Mouse (Mus musculus) embryonic facial prominence, embryonic 14.5 days (tissue): ENCODE measurements at regions not wholly inside any gene's neighbourhood (a gene's known extent, or its start where the extent isn't known, plus 50 kb on each side); places are given as distances from the start of the nearest gene placed in this dataset.

ENCODE experiments used
- ATAC-seq: fragments of 200-750 bp; cut with Nextera tagmentation; 2 replicates; pipeline ENCODE4 v1.8.0; 2017; ENCODE audit warnings: low read depth, moderate number of reproducible peaks, moderate TSS enrichment
- DNase-seq: peaks from one replicate; pipeline ENCODE4 v3.0.0-alpha.2; 2015; ENCODE audit warnings: low spot score
- H3K27ac ChIP-seq: fragments of 300-500 bp; sonication (generic); replicated peaks from 2 replicates; pipeline ENCODE4 v1.5.1; 2014; ENCODE audit warnings: low read depth, mild to moderate bottlenecking, low read length, moderate library complexity
- H3K27me3 ChIP-seq: fragments of 300-500 bp; sonication (generic); replicated peaks from 2 replicates; pipeline ENCODE4 v1.6.1; 2014; ENCODE audit warnings: low read length; ENCODE audit not compliant: control insufficient read depth, insufficient read depth
- H3K36me3 ChIP-seq: fragments of 300-500 bp; sonication (generic); 2 replicates; pipeline ENCODE4 v1.6.1; 2014; ENCODE audit warnings: low read length, mixed read lengths; ENCODE audit not compliant: control insufficient read depth, insufficient read depth
- H3K4me1 ChIP-seq: fragments of 300-500 bp; sonication (generic); 2 replicates; pipeline ENCODE4 v1.6.1; 2014; ENCODE audit warnings: antibody characterized with exemption, low read length; ENCODE audit not compliant: control insufficient read depth, insufficient read depth
- H3K4me2 ChIP-seq: fragments of 300-500 bp; sonication (generic); 2 replicates; pipeline ENCODE4 v1.6.1; 2014; ENCODE audit warnings: low read depth, mild to moderate bottlenecking, low read length, moderate library complexity, mixed read lengths
- H3K4me3 ChIP-seq: fragments of 300-500 bp; sonication (generic); 2 replicates; pipeline ENCODE4 v1.5.1; 2014; ENCODE audit warnings: low read depth, mild to moderate bottlenecking, low read length
- H3K9ac ChIP-seq: fragments of 300-500 bp; sonication (generic); 2 replicates; pipeline ENCODE4 v1.6.1; 2014; ENCODE audit warnings: low read depth, mild to moderate bottlenecking, low read length, moderate library complexity, mixed read lengths
- H3K9me3 ChIP-seq: fragments of 300-500 bp; sonication (generic); 2 replicates; pipeline ENCODE4 v1.6.1; 2016; ENCODE audit warnings: low read length; ENCODE audit not compliant: control insufficient read depth
- WGBS: fragments of 180-500 bp; shearing (Covaris S2); extraction: QIAGEN DNeasy Blood & Tissue Kit; methylation state at CpG from one replicate; pipeline ENCODE4 v1.1.7; 2014; 5-methylcytosine and 5-hydroxymethylcytosine counted together

- 71% methylated on average over 5 of the region's 5 CpGs for WGBS
- Histone ChIP-seq H3K4me3 (no peak overlapping the region), H3K27me3 (no peaks in the 10 kb centered on the region), H3K36me3 (no peaks in the 10 kb centered on the region), H3K9me3 (no peaks in the 10 kb centered on the region), H3K27ac (no peak overlapping the region), H3K9ac (no peak overlapping the region), H3K4me1 (no peaks in the 10 kb centered on the region; the same call in 1 of the 2 replicates), H3K4me2 (no peak overlapping the region)
- ATAC-seq, result no peak
- DNase-seq, result peak; percentile 11
Measured at GRCm38 (mm10) chr13:43967516-43967915, 182.9 kb downstream of the Cd83 start.

GRCm38 (mm10) chr13:43972906-43973305 is 188.3 kb downstream of the Cd83 start:
- no peak overlapping the region for H3K27ac ChIP-seq
- H3K27me3 ChIP-seq, result no peaks in the 10 kb centered on the region
- H3K9ac ChIP-seq, result no peak overlapping the region
- no peak overlapping the region for H3K4me3 ChIP-seq
- WGBS, result 81% methylated on average over 2 of the region's 2 CpGs
- ATAC-seq (no peak), DNase-seq (peak; percentile 19)
- no peak overlapping the region for H3K4me2 ChIP-seq
- no peaks in the 10 kb centered on the region for H3K9me3 ChIP-seq
- H3K36me3 ChIP-seq, result no peaks in the 10 kb centered on the region
- no peaks in the 10 kb centered on the region for H3K4me1 ChIP-seq

GRCm38 (mm10) chr13:43975281-43975680 is 190.7 kb downstream of the Cd83 start:
- Histone ChIP-seq H3K4me1 (no peaks in the 10 kb centered on the region), H3K4me2 (no peak overlapping the region), H3K9ac (no peak overlapping the region), H3K27me3 (no peaks in the 10 kb centered on the region), H3K9me3 (no peaks in the 10 kb centered on the region), H3K36me3 (no peaks in the 10 kb centered on the region), H3K4me3 (no peak overlapping the region), H3K27ac (no peak overlapping the region)
- peak; percentile 61 for DNase-seq
- no peak for ATAC-seq
- 67% methylated on average over 13 of the region's 13 CpGs for WGBS

DNA sequence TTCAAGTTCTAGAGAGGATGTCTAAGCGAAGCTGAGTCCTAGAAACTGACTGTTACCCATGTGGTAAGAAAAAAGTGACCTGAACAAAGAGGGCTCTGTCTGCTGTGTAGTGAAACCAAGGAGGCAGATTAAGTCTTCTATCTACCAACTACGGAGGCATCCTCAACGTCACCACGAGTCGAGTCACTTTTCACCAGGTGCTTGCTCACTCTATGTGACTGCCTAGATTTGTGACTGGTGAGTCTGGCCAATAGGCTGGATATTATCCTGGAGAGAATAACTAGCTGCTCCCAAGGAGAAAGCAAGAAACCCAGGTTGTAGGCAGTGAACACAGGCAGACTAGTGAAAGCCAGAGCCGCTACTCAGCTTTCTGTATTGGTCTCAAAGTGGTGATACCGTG is 191.2 kb downstream of the Cd83 start:
- Histone ChIP-seq H3K9ac (no peak overlapping the region), H3K4me3 (no peak overlapping the region), H3K9me3 (no peaks in the 10 kb centered on the region), H3K4me2 (no peak overlapping the region), H3K4me1 (no peaks in the 10 kb centered on the region), H3K27ac (no peak overlapping the region), H3K36me3 (no peaks in the 10 kb centered on the region), H3K27me3 (no peaks in the 10 kb centered on the region)
- peak; percentile 4 for DNase-seq
- WGBS, result 48% methylated on average over 7 of the region's 7 CpGs
- ATAC-seq, result no peak

DNA sequence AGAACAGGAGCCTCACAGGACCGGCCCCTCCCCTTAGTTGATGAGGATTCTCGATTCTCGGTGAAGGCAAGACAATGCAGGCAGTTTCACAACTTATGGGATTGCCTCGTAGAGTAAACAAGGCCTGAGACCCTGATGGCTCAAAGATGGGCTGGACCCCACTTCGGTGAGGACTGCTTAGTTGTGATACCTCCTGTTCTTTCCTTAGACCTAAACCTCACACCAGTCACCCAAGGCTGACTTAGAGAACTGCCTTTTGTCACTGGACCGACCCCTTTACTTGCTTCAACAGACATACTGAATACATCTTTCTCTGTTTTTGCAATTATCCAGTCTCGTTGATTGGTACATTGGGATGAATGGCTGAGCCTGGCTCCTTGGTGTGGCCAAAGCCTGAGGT is 192.1 kb downstream of the Cd83 start:
- no peaks in the 10 kb centered on the region for H3K27me3 ChIP-seq
- H3K4me3 ChIP-seq, result no peak overlapping the region
- 60% methylated on average over 7 of the region's 7 CpGs for WGBS
- DNase-seq, result no peak
- no peaks in the 10 kb centered on the region for H3K4me1 ChIP-seq
- H3K4me2 ChIP-seq, result no peak overlapping the region
- no peak overlapping the region for H3K9ac ChIP-seq
- no peak for ATAC-seq
- H3K27ac ChIP-seq, result no peak overlapping the region
- H3K36me3 ChIP-seq, result no peaks in the 10 kb centered on the region
- H3K9me3 ChIP-seq, result no peaks in the 10 kb centered on the region

DNA sequence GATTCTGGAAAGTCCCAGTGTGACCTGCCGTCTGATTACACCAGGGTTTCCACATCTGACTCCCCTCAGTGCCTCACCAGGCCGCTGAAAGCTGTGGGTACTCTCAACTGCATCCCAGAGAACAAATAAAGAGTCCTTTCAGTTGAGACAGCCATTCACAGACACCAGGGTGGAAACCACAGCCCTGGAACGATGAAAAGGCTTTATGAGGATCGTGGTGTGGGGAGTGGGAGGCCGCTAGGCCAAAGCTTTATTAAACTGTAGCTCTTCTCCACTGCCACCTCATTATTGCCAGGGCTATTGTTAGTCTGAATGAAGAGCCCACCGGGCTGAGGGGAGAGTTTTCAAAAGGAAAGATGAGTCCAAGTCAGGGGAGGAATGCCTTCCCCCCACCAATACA is 202.8 kb downstream of the Cd83 start:
- Histone ChIP-seq H3K9me3 (no peaks in the 10 kb centered on the region), H3K27ac (no peak overlapping the region), H3K36me3 (no peaks in the 10 kb centered on the region), H3K4me3 (no peak overlapping the region), H3K9ac (no peak overlapping the region), H3K4me1 (0 out of 2 replicates have a peak, but pooled peaks cover 12% of the 10 kb centered on the region), H3K27me3 (no peaks in the 10 kb centered on the region), H3K4me2 (no peak overlapping the region)
- WGBS, result 50% methylated on average over 6 of the region's 6 CpGs
- no peak for ATAC-seq
- peak; percentile 8 for DNase-seq

- DNase-seq, result no peak
- Histone ChIP-seq H3K9ac (no peak overlapping the region), H3K4me3 (no peak overlapping the region), H3K27me3 (no peaks in the 10 kb centered on the region), H3K4me1 (0 out of 2 replicates have a peak, but pooled peaks cover 12% of the 10 kb centered on the region), H3K36me3 (no peaks in the 10 kb centered on the region), H3K9me3 (no peaks in the 10 kb centered on the region), H3K4me2 (no peak overlapping the region), H3K27ac (no peak overlapping the region)
- ATAC-seq, result no peak
- 85% methylated on average over 4 of the region's 4 CpGs for WGBS
Measured at GRCm38 (mm10) chr13:43988421-43988820, 203.8 kb downstream of the Cd83 start.

- Histone ChIP-seq H3K4me3 (no peak overlapping the region), H3K9ac (no peak overlapping the region), H3K9me3 (no peaks in the 10 kb centered on the region), H3K4me2 (peak overlapping the region; percentile 14; the same call in 1 of the 2 replicates), H3K36me3 (no peaks in the 10 kb centered on the region), H3K27me3 (no peaks in the 10 kb centered on the region), H3K4me1 (0 out of 2 replicates have a peak, but pooled peaks cover 12% of the 10 kb centered on the region), H3K27ac (no peak overlapping the region)
- 37% methylated on average over 16 of the region's 16 CpGs for WGBS
- DNase-seq (peak; percentile 85), ATAC-seq (no peak; the same call in 1 of the 2 replicates)
Measured at GRCm38 (mm10) chr13:43990281-43991101, 205.9 kb downstream of the Cd83 start.

- H3K27me3 ChIP-seq, result no peaks in the 10 kb centered on the region
- H3K36me3 ChIP-seq, result no peaks in the 10 kb centered on the region
- H3K4me2 ChIP-seq, result no peak overlapping the region
- DNase-seq, result peak; percentile 76
- H3K27ac ChIP-seq, result no peak overlapping the region
- H3K9ac ChIP-seq, result no peak overlapping the region
- 51% methylated on average over 5 of the region's 5 CpGs for WGBS
- 0 out of 2 replicates have a peak, but pooled peaks cover 12% of the 10 kb centered on the region for H3K4me1 ChIP-seq
- H3K4me3 ChIP-seq, result no peak overlapping the region
- no peak for ATAC-seq
- no peaks in the 10 kb centered on the region for H3K9me3 ChIP-seq
Measured at GRCm38 (mm10) chr13:43991774-43992173, 207.2 kb downstream of the Cd83 start.
